Mouse (Mus musculus): ENCODE measurements at regions not wholly inside any gene's neighbourhood (a gene's known extent, or its start where the extent isn't known, plus 50 kb on each side); places are given as distances from the start of the nearest gene placed in this dataset.

GRCm38 (mm10) chr4:53292606-53293005, 132.9 kb upstream of the Abca1 start:
- Histone ChIP-seq H3K9me3 (ENCODE audit: control insufficient read depth, low read length) (no peaks in the 10 kb centered on the region; the same call in 1 of the 2 replicates), H3K4me1 (replicated peaks; ENCODE audit: control insufficient read depth, insufficient read depth, low read length) (no peaks in the 10 kb centered on the region), H3K9ac (ENCODE audit: low read length) (no peak overlapping the region), H3K36me3 (ENCODE audit: control insufficient read depth, insufficient read depth, low read length) (no peaks in the 10 kb centered on the region), H3K4me2 (ENCODE audit: low read depth, low read length) (no peak overlapping the region), H3K4me3 (ENCODE audit: low read length) (no peak overlapping the region), H3K27ac (ENCODE audit: low read length) (no peak overlapping the region), H3K27me3 (ENCODE audit: control insufficient read depth, insufficient read depth, low read depth, low read length) (no peaks in the 10 kb centered on the region)
- 92% methylated on average over 3 of the region's 3 CpGs for WGBS
- ATAC-seq (ENCODE audit: low read depth) = no peak

GRCm38 (mm10) chr4:53277741-53278525, 118.2 kb upstream of the Abca1 start:
- no peaks in the 10 kb centered on the region for H3K4me1 ChIP-seq (replicated peaks; ENCODE audit: control insufficient read depth, insufficient read depth, low read length)
- ATAC-seq (ENCODE audit: low read depth) = no peak
- H3K4me3 ChIP-seq (ENCODE audit: low read length) = no peak overlapping the region
- H3K9me3 ChIP-seq (ENCODE audit: control insufficient read depth, low read length) = no peaks in the 10 kb centered on the region
- no peaks in the 10 kb centered on the region for H3K27me3 ChIP-seq (ENCODE audit: control insufficient read depth, insufficient read depth, low read depth, low read length)
- 44% methylated on average over 12 of the region's 12 CpGs for WGBS
- no peaks in the 10 kb centered on the region for H3K36me3 ChIP-seq (ENCODE audit: control insufficient read depth, insufficient read depth, low read length)
- no peak overlapping the region for H3K4me2 ChIP-seq (ENCODE audit: low read depth, low read length)
- H3K9ac ChIP-seq (ENCODE audit: low read length) = no peak overlapping the region
- no peak overlapping the region for H3K27ac ChIP-seq (ENCODE audit: low read length)

GRCm38 (mm10) chr4:53270433-53270832, 110.7 kb upstream of the Abca1 start:
- Histone ChIP-seq H3K36me3 (ENCODE audit: control insufficient read depth, insufficient read depth, low read length) (no peaks in the 10 kb centered on the region), H3K4me3 (ENCODE audit: low read length) (no peak overlapping the region), H3K27me3 (ENCODE audit: control insufficient read depth, insufficient read depth, low read depth, low read length) (no peaks in the 10 kb centered on the region), H3K9me3 (ENCODE audit: control insufficient read depth, low read length) (0 out of 2 replicates have a peak, but pooled peaks cover 5% of the 10 kb centered on the region), H3K4me1 (replicated peaks; ENCODE audit: control insufficient read depth, insufficient read depth, low read length) (peaks cover 2% of the 10 kb centered on the region; the same call in 1 of the 2 replicates), H3K9ac (ENCODE audit: low read length) (no peak overlapping the region), H3K27ac (ENCODE audit: low read length) (no peak overlapping the region), H3K4me2 (ENCODE audit: low read depth, low read length) (no peak overlapping the region)
- ATAC-seq (ENCODE audit: low read depth) = peak; percentile 51; the same call in 1 of the 2 replicates
- 72% methylated on average over 10 of the region's 10 CpGs for WGBS

GRCm38 (mm10) chr4:53269999-53270398, 110.3 kb upstream of the Abca1 start:
- Histone ChIP-seq H3K4me3 (ENCODE audit: low read length) (no peak overlapping the region), H3K27ac (ENCODE audit: low read length) (peak overlapping the region; percentile 11; the same call in 1 of the 2 replicates), H3K36me3 (ENCODE audit: control insufficient read depth, insufficient read depth, low read length) (no peaks in the 10 kb centered on the region), H3K4me1 (replicated peaks; ENCODE audit: control insufficient read depth, insufficient read depth, low read length) (peaks cover 2% of the 10 kb centered on the region; the same call in 1 of the 2 replicates), H3K4me2 (ENCODE audit: low read depth, low read length) (no peak overlapping the region), H3K9me3 (ENCODE audit: control insufficient read depth, low read length) (0 out of 2 replicates have a peak, but pooled peaks cover 5% of the 10 kb centered on the region), H3K9ac (ENCODE audit: low read length) (no peak overlapping the region), H3K27me3 (ENCODE audit: control insufficient read depth, insufficient read depth, low read depth, low read length) (no peaks in the 10 kb centered on the region)
- peak; percentile 87 for ATAC-seq (ENCODE audit: low read depth)
- 44% methylated on average over 5 of the region's 5 CpGs for WGBS

- Histone ChIP-seq H3K4me2 (ENCODE audit: low read depth, low read length) (no peak overlapping the region), H3K9ac (ENCODE audit: low read length) (no peak overlapping the region), H3K27ac (ENCODE audit: low read length) (no peak overlapping the region; the same call in 1 of the 2 replicates), H3K4me1 (replicated peaks; ENCODE audit: control insufficient read depth, insufficient read depth, low read length) (peaks cover 3% of the 10 kb centered on the region), H3K9me3 (ENCODE audit: control insufficient read depth, low read length) (0 out of 2 replicates have a peak, but pooled peaks cover 5% of the 10 kb centered on the region), H3K4me3 (ENCODE audit: low read length) (no peak overlapping the region), H3K27me3 (ENCODE audit: control insufficient read depth, insufficient read depth, low read depth, low read length) (no peaks in the 10 kb centered on the region), H3K36me3 (ENCODE audit: control insufficient read depth, insufficient read depth, low read length) (no peaks in the 10 kb centered on the region)
- peak; percentile 36; the same call in 1 of the 2 replicates for ATAC-seq (ENCODE audit: low read depth)
- 91% methylated on average over 5 of the region's 5 CpGs for WGBS
Observed at GRCm38 (mm10) chr4:53269251-53269842, 109.7 kb upstream of the Abca1 start.

- Histone ChIP-seq H3K4me2 (ENCODE audit: low read depth, low read length) (no peak overlapping the region), H3K4me1 (replicated peaks; ENCODE audit: control insufficient read depth, insufficient read depth, low read length) (peaks cover 17% of the 10 kb centered on the region), H3K9ac (ENCODE audit: low read length) (no peak overlapping the region), H3K4me3 (ENCODE audit: low read length) (no peak overlapping the region), H3K9me3 (ENCODE audit: control insufficient read depth, low read length) (0 out of 2 replicates have a peak, but pooled peaks cover 5% of the 10 kb centered on the region), H3K27ac (ENCODE audit: low read length) (no peak overlapping the region), H3K36me3 (ENCODE audit: control insufficient read depth, insufficient read depth, low read length) (no peaks in the 10 kb centered on the region), H3K27me3 (ENCODE audit: control insufficient read depth, insufficient read depth, low read depth, low read length) (no peaks in the 10 kb centered on the region)
- ATAC-seq (ENCODE audit: low read depth) = no peak
- 66% methylated on average over 5 of the region's 5 CpGs for WGBS
Observed at GRCm38 (mm10) chr4:53264901-53265300, 105.2 kb upstream of the Abca1 start.

- Histone ChIP-seq H3K9me3 (ENCODE audit: control insufficient read depth, low read length) (0 out of 2 replicates have a peak, but pooled peaks cover 5% of the 10 kb centered on the region), H3K4me3 (ENCODE audit: low read length) (no peak overlapping the region), H3K4me1 (replicated peaks; ENCODE audit: control insufficient read depth, insufficient read depth, low read length) (peaks cover 17% of the 10 kb centered on the region), H3K9ac (ENCODE audit: low read length) (no peak overlapping the region), H3K36me3 (ENCODE audit: control insufficient read depth, insufficient read depth, low read length) (no peaks in the 10 kb centered on the region), H3K4me2 (ENCODE audit: low read depth, low read length) (no peak overlapping the region), H3K27me3 (ENCODE audit: control insufficient read depth, insufficient read depth, low read depth, low read length) (no peaks in the 10 kb centered on the region), H3K27ac (ENCODE audit: low read length) (peak overlapping the region; percentile 50)
- WGBS = 70% methylated on average over 2 of the region's 2 CpGs
- no peak for ATAC-seq (ENCODE audit: low read depth)
Observed at GRCm38 (mm10) chr4:53264501-53264900, 104.8 kb upstream of the Abca1 start.

GRCm38 (mm10) chr4:53263776-53264175, 104.1 kb upstream of the Abca1 start:
- ATAC-seq (ENCODE audit: low read depth) = peak; percentile 99

GRCm38 (mm10) chr4:53262466-53262865, 102.8 kb upstream of the Abca1 start:
- no peak overlapping the region for H3K4me2 ChIP-seq (ENCODE audit: low read depth, low read length)
- H3K4me3 ChIP-seq (ENCODE audit: low read length) = no peak overlapping the region
- no peak overlapping the region for H3K27ac ChIP-seq (ENCODE audit: low read length)
- H3K9me3 ChIP-seq (ENCODE audit: control insufficient read depth, low read length) = 0 out of 2 replicates have a peak, but pooled peaks cover 2% of the 10 kb centered on the region
- H3K4me1 ChIP-seq (replicated peaks; ENCODE audit: control insufficient read depth, insufficient read depth, low read length) = peaks cover 15% of the 10 kb centered on the region
- WGBS = 84% methylated on average over 5 of the region's 5 CpGs
- no peaks in the 10 kb centered on the region for H3K27me3 ChIP-seq (ENCODE audit: control insufficient read depth, insufficient read depth, low read depth, low read length)
- H3K9ac ChIP-seq (ENCODE audit: low read length) = no peak overlapping the region
- no peaks in the 10 kb centered on the region for H3K36me3 ChIP-seq (ENCODE audit: control insufficient read depth, insufficient read depth, low read length)
- ATAC-seq (ENCODE audit: low read depth) = no peak

More at GRCm38 (mm10) chr4:53263776-53264175, 104.1 kb upstream of the Abca1 start:
- 19% methylated on average over 13 of the region's 13 CpGs for WGBS
- Histone ChIP-seq H3K4me1 (replicated peaks; ENCODE audit: control insufficient read depth, insufficient read depth, low read length) (peaks cover 15% of the 10 kb centered on the region), H3K27ac (ENCODE audit: low read length) (peak overlapping the region; percentile 50), H3K36me3 (ENCODE audit: control insufficient read depth, insufficient read depth, low read length) (no peaks in the 10 kb centered on the region), H3K9me3 (ENCODE audit: control insufficient read depth, low read length) (0 out of 2 replicates have a peak, but pooled peaks cover 5% of the 10 kb centered on the region), H3K4me2 (ENCODE audit: low read depth, low read length) (peak overlapping the region; percentile 9; the same call in 1 of the 2 replicates), H3K4me3 (ENCODE audit: low read length) (no peak overlapping the region), H3K27me3 (ENCODE audit: control insufficient read depth, insufficient read depth, low read depth, low read length) (no peaks in the 10 kb centered on the region), H3K9ac (ENCODE audit: low read length) (peak overlapping the region; percentile 22; the same call in 1 of the 2 replicates)
